Mouse (Mus musculus): ENCODE measurements at regions not wholly inside any gene's neighbourhood (a gene's known extent, or its start where the extent isn't known, plus 50 kb on each side); places are given as distances from the start of the nearest gene placed in this dataset.

DNA sequence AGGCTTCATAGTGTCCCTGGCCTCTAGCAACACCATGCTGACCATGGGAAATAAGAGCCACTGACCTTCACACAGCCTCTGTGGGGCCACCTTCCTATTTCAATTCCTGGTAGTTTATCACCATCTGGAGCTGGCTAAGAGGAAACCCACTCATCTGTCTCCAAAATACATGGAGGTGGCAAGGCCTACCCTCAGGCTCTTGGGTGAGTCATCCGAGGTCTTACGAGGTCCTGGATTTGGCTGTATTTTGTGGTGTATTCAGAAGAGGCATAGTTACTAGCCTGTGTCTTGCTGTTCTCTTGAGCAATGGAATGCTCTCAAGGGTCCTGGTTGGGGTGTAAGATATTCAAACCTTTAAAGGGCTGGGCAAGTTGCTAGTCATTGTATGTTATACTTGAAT, 80.6 kb downstream of the Klf4 start:
- TF ChIP-seq CTCF (IDR thresholded peaks at IDR 0.05; ENCODE audit: borderline replicate concordance, control insufficient read depth, extremely low read depth, insufficient read depth, low read length, poor library complexity) (no peak), POLR2A (IDR thresholded peaks at IDR 0.05; ENCODE audit: control insufficient read depth, extremely low read depth, insufficient read depth, low read length, poor library complexity) (no peak)

Measured in thymus, adult 2 months (tissue).